Mouse (Mus musculus) neural tube, embryonic 15.5 days (tissue): ENCODE measurements around the gene Ywhah. TPM values are rescaled to one million over a fixed set of nuclear protein-coding genes. Genes with fewer than 3 reads are reported as not detected.
"Not testable (repeated sequence)": the region's sequence is repeated elsewhere in the genome, so short reads cannot be mapped to it uniquely, and the experiment has no call there.

Experiments used
- ATAC-seq: fragments of 200-750 bp; cut with Nextera tagmentation; 2 replicates; pipeline ENCODE4 v1.8.0; 2017; ENCODE audit warnings: mild to moderate bottlenecking, moderate TSS enrichment, moderate library complexity; ENCODE audit not compliant: low FRiP score
- H3K27ac ChIP-seq: fragments of 300-500 bp; sonication (generic); replicated peaks from 2 replicates; pipeline ENCODE4 v1.5.1; 2015; ENCODE audit warnings: mild to moderate bottlenecking, inconsistent platforms
- H3K27me3 ChIP-seq: fragments of 300-500 bp; sonication (generic); replicated peaks from 2 replicates; pipeline ENCODE4 v1.6.1; 2015; ENCODE audit warnings: inconsistent platforms
- H3K36me3 ChIP-seq: fragments of 300-500 bp; sonication (generic); 2 replicates; pipeline ENCODE4 v1.6.1; 2015; ENCODE audit warnings: inconsistent platforms
- H3K4me1 ChIP-seq: fragments of 300-500 bp; sonication (generic); 2 replicates; pipeline ENCODE4 v1.6.1; 2015; ENCODE audit warnings: inconsistent platforms
- H3K4me2 ChIP-seq: fragments of 300-500 bp; sonication (generic); 2 replicates; pipeline ENCODE4 v1.6.1; 2015; ENCODE audit warnings: inconsistent platforms, mild to moderate bottlenecking, moderate library complexity
- H3K4me3 ChIP-seq: fragments of 300-500 bp; sonication (generic); replicated peaks from 2 replicates; pipeline ENCODE4 v1.5.1; 2015; ENCODE audit warnings: mild to moderate bottlenecking, inconsistent platforms
- H3K9ac ChIP-seq: fragments of 300-500 bp; sonication (generic); replicated peaks from 2 replicates; pipeline ENCODE4 v1.6.1; 2015; ENCODE audit warnings: mild to moderate bottlenecking, inconsistent platforms
- H3K9me3 ChIP-seq: fragments of 300-500 bp; sonication (generic); replicated peaks from 2 replicates; pipeline ENCODE4 v1.6.1; 2016; ENCODE audit warnings: inconsistent platforms
- WGBS: fragments of 180-500 bp; shearing (Covaris S2); methylation state at CpG from one replicate; pipeline ENCODE4 v1.1.7; 2015; ENCODE audit warnings: mixed read lengths; 5-methylcytosine and 5-hydroxymethylcytosine counted together
- polyA plus RNA-seq: library from polyadenylated mRNA; unstranded; fragments of >200 nt; fragmentation: Nextera tagmentation; extraction: Ambion mirVana; gene quantifications from 2 replicates; pipeline ENCODE4 v1.2.1, GENCODE M21; 2015

Ywhah gene
- polyA plus RNA-seq, 1 experiment from 2014 or later: 927 TPM

DNA sequence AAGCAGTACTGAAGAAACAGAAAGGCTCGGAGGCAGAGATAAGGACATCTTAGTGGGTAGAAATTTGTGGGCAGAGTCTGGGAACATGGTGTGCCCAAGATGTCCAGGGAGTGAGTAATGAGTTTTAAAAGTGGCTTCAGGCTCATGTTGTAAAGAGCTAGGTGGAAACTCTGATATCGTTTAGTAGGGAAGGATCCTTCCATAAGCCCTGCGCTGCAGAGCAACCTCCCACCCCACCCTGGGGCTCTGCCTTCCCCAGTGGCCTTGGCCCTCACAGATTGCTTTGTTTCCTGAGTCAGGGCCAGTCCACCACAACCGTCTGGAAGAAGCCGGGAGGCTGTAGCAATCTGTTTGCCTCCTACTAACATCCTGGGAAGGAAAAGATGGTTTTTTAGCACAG, 3.0 kb upstream of the Ywhah start:
- no peak for ATAC-seq
- peaks cover 31% of the 10 kb centered on the region for H3K4me1 ChIP-seq
- H3K27ac ChIP-seq: no peak overlapping the region
- H3K4me3 ChIP-seq: no peak overlapping the region
- H3K36me3 ChIP-seq: no peaks in the 10 kb centered on the region
- no peaks in the 10 kb centered on the region for H3K9me3 ChIP-seq
- H3K4me2 ChIP-seq: no peak overlapping the region
- no peaks in the 10 kb centered on the region for H3K27me3 ChIP-seq
- 82% methylated on average over 5 of the region's 5 CpGs for WGBS
- H3K9ac ChIP-seq: no peak overlapping the region

DNA sequence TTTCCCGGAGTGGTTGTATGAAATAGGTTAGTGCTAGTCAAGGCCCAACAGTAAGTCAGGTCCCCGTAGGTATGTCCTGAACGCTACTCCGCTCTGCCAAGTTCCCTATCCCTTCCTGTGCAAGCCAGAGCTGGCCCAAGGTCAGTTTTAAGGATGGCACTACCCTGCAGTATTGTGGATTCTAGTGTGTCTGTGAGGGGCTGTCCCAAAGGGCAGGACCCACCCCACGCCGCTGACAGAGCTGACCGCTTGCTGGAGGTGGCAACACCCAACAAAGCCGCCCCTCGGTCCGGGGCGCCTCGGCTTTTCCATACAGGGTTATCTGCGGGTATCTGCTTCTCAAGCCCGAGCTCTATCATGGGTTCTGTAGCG, 441 bp upstream of the Ywhah start:
- 0 out of 2 replicates have a peak, but pooled peaks cover 3% of the 10 kb centered on the region for H3K36me3 ChIP-seq
- H3K27me3 ChIP-seq: no peaks in the 10 kb centered on the region
- peak; percentile 59; the same call in 1 of the 2 replicates for ATAC-seq
- H3K9me3 ChIP-seq: no peaks in the 10 kb centered on the region
- peak overlapping the region; percentile 79 for H3K9ac ChIP-seq
- peak overlapping the region; percentile 72 for H3K4me3 ChIP-seq
- H3K4me1 ChIP-seq: peaks cover 42% of the 10 kb centered on the region
- peak overlapping the region; percentile 99 for H3K27ac ChIP-seq
- peak overlapping the region; percentile 68 for H3K4me2 ChIP-seq
- WGBS: 3% methylated on average over 15 of the region's 15 CpGs

DNA sequence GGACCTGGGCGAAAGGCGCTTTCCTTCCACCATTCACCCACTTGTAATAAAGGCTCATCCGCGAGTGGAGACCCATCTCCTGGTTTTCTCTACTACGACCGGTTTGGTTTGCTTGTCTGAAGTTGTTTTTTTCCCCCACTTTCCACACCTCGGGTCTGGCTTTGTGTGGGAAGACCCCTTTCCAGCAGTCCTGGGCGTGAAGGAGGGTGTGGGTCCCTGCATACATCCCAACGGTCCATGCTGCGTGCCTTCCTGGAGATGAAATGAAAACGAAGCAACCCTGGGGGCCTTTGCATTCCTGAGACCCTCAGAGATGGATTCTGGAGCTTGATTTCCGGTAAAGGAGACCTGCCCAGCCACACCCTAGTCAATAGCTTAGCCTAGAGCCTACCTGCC, 808 bp downstream of the Ywhah start:
- Histone ChIP-seq H3K27me3 (no peaks in the 10 kb centered on the region), H3K36me3 (0 out of 2 replicates have a peak, but pooled peaks cover 3% of the 10 kb centered on the region), H3K9me3 (no peaks in the 10 kb centered on the region), H3K4me3 (peak overlapping the region; percentile 72), H3K27ac (peak overlapping the region; percentile 99), H3K4me1 (peaks cover 53% of the 10 kb centered on the region), H3K9ac (peak overlapping the region; percentile 98), H3K4me2 (peak overlapping the region; percentile 79)
- no peak for ATAC-seq
- under 1% methylated on average over 12 of the region's 12 CpGs for WGBS

DNA sequence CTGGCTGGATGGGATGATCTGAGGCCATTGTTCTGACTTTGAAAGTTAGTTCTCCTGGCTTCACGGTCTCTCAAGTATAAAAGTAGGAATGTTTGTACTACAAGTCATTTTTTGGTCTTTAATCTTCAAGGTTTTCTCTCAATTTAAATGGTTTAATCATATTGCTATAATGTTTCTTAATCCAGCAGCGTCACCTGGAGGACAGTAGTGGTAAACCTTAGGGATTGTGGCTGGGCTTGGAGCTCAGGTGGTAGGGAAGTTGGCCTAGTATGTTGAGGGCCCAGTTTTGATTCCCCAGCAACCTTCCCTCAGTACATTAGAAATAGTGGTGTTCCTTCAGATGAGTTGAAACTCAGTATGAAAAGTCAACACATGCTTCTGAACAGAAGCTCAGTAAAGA, 3.0 kb downstream of the Ywhah start:
- no peak overlapping the region for H3K27ac ChIP-seq
- peaks cover 61% of the 10 kb centered on the region for H3K4me1 ChIP-seq
- ATAC-seq: no peak
- no peaks in the 10 kb centered on the region for H3K9me3 ChIP-seq
- no peak overlapping the region for H3K9ac ChIP-seq
- WGBS: 89% methylated on average over 2 of the region's 2 CpGs
- peak overlapping the region; percentile 29 for H3K4me2 ChIP-seq
- H3K36me3 ChIP-seq: peaks cover 8% of the 10 kb centered on the region; the same call in 1 of the 2 replicates
- no peaks in the 10 kb centered on the region for H3K27me3 ChIP-seq
- no peak overlapping the region for H3K4me3 ChIP-seq

DNA sequence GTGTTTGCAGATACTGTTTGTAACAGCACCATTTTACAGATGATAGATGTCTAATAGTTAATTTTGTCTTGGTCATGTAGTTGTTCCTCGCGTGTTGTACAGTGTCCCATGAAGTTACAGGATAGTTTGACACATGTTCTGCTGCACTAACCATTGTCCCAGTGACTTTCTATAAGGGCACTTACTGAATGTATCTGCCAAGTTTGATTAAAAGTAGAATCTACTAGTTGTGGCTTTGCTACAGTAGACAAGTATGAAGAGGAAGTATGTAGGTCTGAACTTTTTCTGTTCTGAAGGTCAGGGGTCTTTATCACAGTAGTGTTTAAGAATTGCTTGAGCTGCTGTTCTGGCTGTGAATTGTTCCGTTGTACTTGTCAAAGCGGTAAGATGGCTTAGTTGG, 4.7 kb downstream of the Ywhah start:
- Histone ChIP-seq H3K4me2 (no peak overlapping the region), H3K4me3 (no peak overlapping the region), H3K9ac (no peak overlapping the region), H3K4me1 (peaks cover 53% of the 10 kb centered on the region), H3K27me3 (no peaks in the 10 kb centered on the region), H3K9me3 (no peaks in the 10 kb centered on the region), H3K27ac (no peak overlapping the region), H3K36me3 (peaks cover 14% of the 10 kb centered on the region; the same call in 1 of the 2 replicates)
- ATAC-seq: no peak
- WGBS: 89% methylated on average over 4 of the region's 4 CpGs

DNA sequence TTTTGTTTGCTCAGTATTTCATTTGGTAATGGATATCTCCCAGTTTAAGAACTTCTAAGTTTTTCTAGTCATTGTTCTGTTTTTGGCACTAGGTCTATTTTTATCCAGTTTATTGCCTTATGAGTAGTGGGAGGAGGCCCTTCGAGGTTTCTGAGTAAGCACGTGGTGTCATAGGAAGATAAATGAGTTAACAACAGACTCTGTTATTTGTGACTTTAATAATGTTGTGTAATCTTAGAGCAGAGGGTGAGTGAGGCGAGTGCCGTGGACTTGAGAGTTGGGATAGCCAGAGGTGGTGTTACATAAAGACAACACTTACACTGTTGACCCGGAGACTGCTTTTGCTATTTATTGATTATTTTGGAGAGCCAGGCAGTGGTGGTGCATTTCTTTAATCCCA, 5.9 kb downstream of the Ywhah start:
- Histone ChIP-seq H3K36me3 (peaks cover 21% of the 10 kb centered on the region; the same call in 1 of the 2 replicates), H3K9me3 (no peaks in the 10 kb centered on the region), H3K27ac (no peak overlapping the region), H3K4me2 (no peak overlapping the region), H3K9ac (no peak overlapping the region), H3K27me3 (no peaks in the 10 kb centered on the region), H3K4me1 (peaks cover 61% of the 10 kb centered on the region), H3K4me3 (no peak overlapping the region)
- WGBS: 68% methylated on average over 5 of the region's 5 CpGs
- ATAC-seq: no peak

DNA sequence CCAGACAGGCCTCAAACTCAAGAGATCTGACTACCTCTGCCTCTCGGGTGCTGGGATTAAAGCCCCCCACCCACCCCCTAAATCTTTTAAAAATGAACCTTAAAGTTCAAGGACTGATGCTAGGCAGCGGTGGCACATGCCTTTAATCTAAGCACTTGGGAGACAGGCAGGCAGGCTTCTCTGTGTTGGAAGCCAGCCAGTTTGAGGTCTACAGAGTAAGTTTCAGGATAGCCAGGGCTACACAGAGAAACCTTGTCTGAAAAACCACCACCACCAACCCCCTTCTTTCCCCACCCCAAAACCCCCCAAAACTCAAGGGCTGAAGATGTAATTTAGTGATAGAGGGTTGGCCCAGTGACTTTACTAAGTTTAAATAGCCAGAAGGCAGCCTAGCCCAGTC, 10.0 kb downstream of the Ywhah start:
- Histone ChIP-seq H3K9me3 (no peaks in the 10 kb centered on the region), H3K27ac (no peak overlapping the region), H3K4me1 (peaks cover 42% of the 10 kb centered on the region), H3K9ac (no peak overlapping the region), H3K4me2 (no peak overlapping the region), H3K4me3 (no peak overlapping the region), H3K36me3 (peaks cover 17% of the 10 kb centered on the region; the same call in 1 of the 2 replicates), H3K27me3 (no peaks in the 10 kb centered on the region)
- no peak for ATAC-seq
- 76% methylated on average over 2 of the region's 2 CpGs for WGBS

DNA sequence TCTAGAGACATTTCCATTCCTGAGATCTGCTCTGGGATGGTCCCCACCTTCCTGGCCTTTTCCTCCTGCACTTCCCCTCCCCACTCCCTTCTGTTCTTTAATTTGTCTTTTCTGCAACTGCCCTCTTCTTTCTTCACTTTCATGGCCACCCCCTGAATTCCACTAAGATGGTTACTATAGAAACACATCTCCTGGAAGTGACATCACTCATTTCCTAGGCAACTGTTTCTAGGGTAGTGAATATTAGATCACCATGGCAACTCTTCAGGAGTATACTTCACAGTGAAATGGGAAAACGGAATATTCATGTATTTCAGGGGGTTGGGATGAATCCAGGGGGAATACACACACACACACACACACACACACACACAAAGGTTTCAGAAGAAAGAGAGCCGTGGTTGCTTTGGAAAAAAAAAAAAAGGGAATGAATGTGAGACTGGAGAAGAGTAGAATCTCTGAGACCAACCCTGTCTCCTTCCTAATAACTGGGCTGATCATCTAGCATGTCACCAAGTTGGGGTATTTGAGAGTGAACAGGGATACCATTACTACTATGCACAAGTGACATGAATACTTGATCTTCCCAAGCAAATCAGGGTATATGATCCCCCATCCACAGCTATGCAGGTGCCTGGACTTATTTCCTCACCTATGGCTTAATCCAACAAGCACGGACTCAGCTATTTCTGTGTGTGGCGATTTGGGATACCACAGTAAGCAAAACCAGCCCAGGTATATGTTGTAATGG, 12.0 kb downstream of the Ywhah start:
- peaks cover 17% of the 10 kb centered on the region; the same call in 1 of the 2 replicates for H3K36me3 ChIP-seq
- no peak overlapping the region for H3K9ac ChIP-seq
- H3K4me3 ChIP-seq: no peak overlapping the region
- WGBS: 43% methylated on average over 4 of the region's 4 CpGs
- peak overlapping the region; percentile 68 for H3K27ac ChIP-seq
- H3K9me3 ChIP-seq: no peaks in the 10 kb centered on the region
- no peaks in the 10 kb centered on the region for H3K27me3 ChIP-seq
- ATAC-seq: peak; percentile 85
- no peak overlapping the region for H3K4me2 ChIP-seq
- H3K4me1 ChIP-seq: peaks cover 27% of the 10 kb centered on the region

DNA sequence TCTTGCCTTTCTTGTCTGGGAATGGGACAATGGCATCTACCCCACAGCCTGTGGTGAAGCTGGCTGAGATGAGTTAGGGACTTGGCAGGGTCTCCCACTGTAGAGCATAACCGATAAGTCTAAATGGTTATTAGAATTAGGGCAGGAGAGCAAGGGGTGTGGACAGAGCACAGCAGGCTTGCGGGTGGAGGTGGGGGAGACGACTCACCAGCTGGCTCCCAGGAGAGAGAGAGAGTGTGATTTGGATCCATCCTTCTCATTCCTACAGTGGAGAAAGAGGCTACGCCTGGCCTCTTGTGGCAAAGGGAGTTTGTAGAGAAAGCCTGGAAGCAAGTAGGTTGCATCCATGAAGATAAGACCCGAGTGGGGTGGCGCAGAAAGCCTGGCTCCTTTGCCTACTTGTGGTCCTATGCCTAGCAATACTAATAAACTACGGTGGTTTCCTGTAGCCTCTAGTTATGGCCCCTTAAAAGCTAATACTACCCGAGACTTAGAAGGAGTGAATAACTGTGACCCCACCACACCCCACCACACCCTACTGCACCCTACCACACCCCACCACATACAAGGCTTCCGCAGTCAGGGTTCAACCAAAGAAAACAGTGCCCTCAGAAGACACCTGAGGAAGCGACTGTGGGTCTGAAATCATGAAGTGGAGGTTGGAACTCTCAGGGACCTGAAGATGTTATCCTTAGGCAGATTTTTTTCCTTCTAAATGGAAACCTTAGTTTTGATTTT, 13.6 kb downstream of the Ywhah start:
- WGBS: 87% methylated on average over 10 of the region's 10 CpGs
- Histone ChIP-seq H3K36me3 (peaks cover 13% of the 10 kb centered on the region; the same call in 1 of the 2 replicates), H3K27me3 (no peaks in the 10 kb centered on the region), H3K4me1 (peaks cover 27% of the 10 kb centered on the region), H3K9me3 (no peaks in the 10 kb centered on the region), H3K9ac (no peak overlapping the region), H3K4me3 (no peak overlapping the region), H3K4me2 (no peak overlapping the region), H3K27ac (no peak overlapping the region)
- no peak for ATAC-seq

DNA sequence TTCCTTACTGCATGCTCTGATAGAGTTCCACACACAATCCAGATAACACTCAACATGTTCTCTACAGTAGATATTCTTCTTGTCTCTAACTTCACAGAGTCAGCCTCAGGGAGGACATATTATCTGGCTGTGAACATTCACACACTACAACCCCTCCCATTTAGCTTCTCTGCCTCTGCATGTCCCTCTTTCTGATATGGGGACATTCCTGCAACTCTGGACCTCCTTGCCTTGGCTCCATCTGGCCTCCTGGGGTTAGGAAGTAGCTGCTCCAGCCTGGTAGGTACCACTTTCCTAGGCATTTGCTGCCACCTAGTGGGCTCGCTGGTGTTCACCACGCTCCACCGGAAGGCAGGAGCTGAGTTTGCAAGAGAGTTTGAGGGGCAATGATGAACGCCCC, 14.5 kb downstream of the Ywhah start:
- H3K4me3 ChIP-seq: no peak overlapping the region
- no peak overlapping the region for H3K4me2 ChIP-seq
- ATAC-seq: peak; percentile 64; the same call in 1 of the 2 replicates
- H3K36me3 ChIP-seq: peaks cover 9% of the 10 kb centered on the region; the same call in 1 of the 2 replicates
- H3K9ac ChIP-seq: no peak overlapping the region
- H3K9me3 ChIP-seq: no peaks in the 10 kb centered on the region
- under 1% methylated on average over 4 of the region's 4 CpGs for WGBS
- no peak overlapping the region for H3K27ac ChIP-seq
- H3K4me1 ChIP-seq: peaks cover 27% of the 10 kb centered on the region
- no peaks in the 10 kb centered on the region for H3K27me3 ChIP-seq

DNA sequence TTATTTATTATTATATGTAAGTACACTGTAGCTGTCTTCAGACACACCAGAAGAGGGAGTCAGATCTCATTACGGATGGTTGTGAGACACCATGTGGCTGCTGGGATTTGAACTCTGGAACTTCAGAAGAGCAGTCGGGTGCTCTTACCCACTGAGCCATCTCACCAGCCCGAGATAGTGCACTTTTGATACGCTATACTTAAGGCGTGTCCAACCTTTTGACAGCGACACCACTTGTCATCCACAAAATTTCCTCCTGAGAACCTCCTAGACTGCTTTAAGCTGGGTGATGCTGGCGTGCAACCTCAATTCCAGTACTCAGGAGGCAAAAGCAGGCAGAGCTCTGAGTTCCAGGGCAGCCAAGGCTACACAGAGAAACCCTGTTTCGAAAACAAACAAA, 15.0 kb downstream of the Ywhah start:
- H3K36me3 ChIP-seq, H3K4me2 ChIP-seq, H3K9me3 ChIP-seq, H3K9ac ChIP-seq, H3K27ac ChIP-seq, H3K4me3 ChIP-seq, H3K27me3 ChIP-seq, ATAC-seq: not testable (repeated sequence)
- peaks cover 25% of the 10 kb centered on the region for H3K4me1 ChIP-seq
- WGBS: 55% methylated on average over 8 of the region's 8 CpGs

DNA sequence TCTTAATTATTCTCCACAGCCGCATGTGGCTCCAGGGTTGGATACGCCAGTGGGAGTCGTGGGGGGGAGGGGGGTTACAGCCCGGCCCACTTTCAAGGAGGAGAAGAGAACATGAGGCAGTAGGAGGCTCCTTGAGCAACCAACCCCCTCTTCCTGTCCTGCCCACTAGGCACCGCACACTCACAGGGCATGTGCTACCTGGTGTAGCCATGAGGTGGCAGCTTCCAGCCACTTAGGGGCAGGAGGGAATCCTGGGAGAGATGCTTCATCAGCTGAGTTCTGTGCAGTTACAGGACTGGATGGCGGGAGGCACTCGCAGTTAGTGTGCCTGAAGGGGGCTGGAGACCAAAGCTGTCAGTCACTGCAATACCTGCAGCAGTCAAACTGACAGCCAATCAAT, 15.5 kb downstream of the Ywhah start:
- Histone ChIP-seq H3K4me2 (no peak overlapping the region), H3K4me3 (no peak overlapping the region), H3K4me1 (peaks cover 20% of the 10 kb centered on the region), H3K36me3 (0 out of 2 replicates have a peak, but pooled peaks cover under 1% of the 10 kb centered on the region), H3K9ac (no peak overlapping the region), H3K27me3 (no peaks in the 10 kb centered on the region), H3K27ac (no peak overlapping the region), H3K9me3 (no peaks in the 10 kb centered on the region)
- 24% methylated on average over 7 of the region's 7 CpGs for whole genome bisulfite sequencing
- ATAC-seq: no peak
